Mouse (Mus musculus) c-Kit-positive CD71-negative TER-119-negative erythroid progenitor cells, embryonic 14.5 days (primary cell): Measurements from ENCODE around the gene Tulp2.
"Not testable (repeated sequence)": the region's sequence is repeated elsewhere in the genome, so short reads cannot be mapped to it uniquely, and the experiment has no call there.

Experiments used
- DNase-seq: peaks from one replicate; pipeline ENCODE4 v3.0.0-alpha.2; 2013; ENCODE audit warnings: low read depth

The Tulp2 gene

GRCm38 (mm10) chr7:45486761-45487415 lies 5.2 kb downstream of the Tulp2 start, which contains the start of gene Gm45808:
TSS of gene Gm45808 (minus strand) at chr7:45486811.
- DNase-seq: no peak

DNA sequence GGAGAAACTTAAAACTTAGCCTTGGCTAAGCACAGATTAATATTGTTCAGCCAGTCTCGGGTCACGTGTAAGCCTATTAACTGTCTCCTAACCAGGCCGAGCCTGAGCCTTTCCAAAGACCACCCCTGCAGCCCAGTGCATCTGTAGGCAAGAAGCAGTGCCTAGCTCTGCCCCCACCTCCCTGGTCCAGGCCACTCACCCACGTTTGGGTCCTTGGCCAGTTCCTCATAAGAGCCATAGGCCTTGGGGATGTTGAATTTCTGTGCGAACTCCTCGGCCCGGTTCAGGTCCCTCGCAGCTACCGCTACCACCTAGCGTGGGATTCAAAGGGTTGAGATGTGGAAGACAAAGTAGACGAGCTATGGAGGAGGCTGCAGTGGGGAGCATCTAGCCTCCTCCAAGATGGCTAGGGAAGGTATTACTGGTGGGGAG lies 6.2 kb downstream of the Tulp2 start:
- DNase-seq: no peak

DNA sequence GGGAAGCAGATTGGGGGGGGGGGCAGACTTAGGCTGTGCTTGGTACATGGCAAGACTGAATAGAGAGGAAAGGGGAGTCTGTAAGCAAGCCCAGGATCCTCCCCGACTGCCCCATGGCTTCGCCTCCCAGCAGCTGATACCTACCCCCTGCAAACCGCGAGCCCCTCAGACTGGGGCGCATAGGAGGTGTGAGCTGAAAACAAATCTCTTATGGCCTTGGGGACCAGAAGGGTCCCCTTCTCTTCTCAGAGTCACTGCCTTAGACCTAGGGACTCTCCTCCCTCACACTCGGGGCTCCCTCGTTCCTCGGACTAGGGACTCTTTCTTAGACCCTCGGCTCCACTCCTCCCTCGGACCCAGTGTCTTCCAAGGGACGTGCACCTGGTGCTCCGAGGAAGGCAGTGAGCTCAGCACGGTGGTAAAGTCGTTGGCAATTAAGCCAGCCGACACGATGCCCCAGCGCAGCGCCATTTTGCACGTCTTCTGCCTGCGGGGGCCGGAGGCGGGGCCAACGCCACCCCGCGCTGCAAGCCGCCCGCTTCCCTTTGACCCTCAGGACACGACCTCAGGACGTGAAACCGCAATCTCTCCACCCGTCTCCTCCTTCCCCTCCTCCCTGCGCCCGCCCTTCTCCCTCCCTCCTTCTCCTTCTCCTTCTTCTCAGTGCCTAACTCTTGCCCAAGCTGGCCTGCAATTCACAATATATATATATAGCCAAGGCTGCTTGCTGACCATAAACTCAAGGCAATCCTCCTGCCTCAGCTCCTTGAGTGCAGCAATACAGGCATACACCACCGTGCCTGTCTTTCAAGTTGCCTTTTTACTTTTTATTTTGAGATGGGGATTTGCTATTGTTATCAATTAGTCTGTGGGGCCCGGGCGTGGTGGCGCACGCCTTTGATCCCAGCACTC lies 6.9 kb downstream of the Tulp2 start, which contains the start of gene Dhdh:
Dhdh (minus strand) TSS at position 513 of the 912 bp plus-strand sequence.
- no peak for DNase-seq

GRCm38 (mm10) chr7:45489578-45489977 lies 7.9 kb downstream of the Tulp2 start:
- no peak for DNase-seq

DNA sequence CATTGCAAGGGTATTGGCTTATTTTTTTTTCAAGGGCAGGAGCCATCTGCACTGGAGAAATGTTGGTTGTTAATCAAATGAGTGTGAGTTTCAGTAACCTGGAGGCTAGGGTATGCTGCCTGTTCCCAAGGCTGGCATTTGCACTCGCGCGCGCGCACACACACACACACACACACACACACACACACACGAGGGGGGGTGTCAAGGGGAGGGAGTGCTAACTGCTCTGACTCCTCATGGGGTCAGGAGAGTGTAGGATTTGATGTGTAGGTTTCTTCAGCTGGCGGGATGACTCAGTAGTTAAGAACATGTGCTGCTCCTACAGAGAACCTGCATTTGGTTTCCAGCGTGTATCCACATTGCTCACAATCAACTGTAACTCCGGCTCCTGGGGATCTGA lies 9.1 kb downstream of the Tulp2 start:
- no peak for DNase-seq

DNA sequence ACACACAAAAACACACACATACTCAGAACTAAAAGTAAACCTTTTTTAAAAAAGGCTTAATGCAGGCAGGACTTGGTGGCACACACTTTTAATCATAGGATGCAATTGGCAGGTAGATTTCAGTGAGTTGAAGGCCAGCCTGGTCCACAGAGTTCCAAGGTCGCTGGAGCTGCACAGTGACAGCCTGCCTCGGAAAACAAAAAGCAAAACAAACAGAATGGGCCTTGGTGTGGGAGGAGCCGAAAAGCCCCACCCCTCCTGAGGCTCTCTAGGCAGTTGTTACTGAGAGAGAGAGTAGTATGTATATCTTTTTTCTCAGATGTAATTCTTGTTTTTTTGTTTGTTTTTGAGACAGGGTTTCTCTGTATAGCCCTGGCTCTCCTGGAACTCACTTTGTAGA lies 9.6 kb downstream of the Tulp2 start:
- DNase-seq: no peak

DNA sequence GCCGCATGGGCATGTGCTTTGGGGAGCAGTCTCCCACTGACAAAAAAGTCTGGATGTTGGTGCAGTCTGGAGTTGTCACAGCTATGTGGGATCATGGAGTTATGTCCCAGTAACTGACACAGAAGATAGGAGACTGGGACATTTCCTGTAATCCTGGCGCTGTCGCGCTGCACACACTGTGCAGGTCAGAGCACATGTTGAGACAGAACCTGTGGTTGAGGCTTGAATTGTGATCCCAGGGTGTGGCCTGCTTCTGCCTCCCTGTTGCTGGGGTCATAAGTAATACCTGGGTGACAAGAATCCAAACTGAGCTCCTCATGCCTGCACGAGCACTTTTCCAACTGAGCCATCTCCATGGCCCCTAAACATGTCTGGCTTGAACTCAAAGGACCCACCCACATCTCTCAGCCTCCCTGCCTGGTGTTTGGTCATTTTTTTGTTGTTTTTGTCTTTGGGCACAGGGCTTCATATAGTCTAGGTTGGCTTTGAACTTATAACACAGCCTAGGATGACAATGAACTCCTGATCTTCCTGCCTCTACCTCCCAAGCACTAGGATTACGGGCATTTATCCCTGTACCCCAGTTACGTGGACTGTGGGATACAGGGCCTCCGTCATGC lies 10.7 kb downstream of the Tulp2 start:
- DNase-seq: no peak

DNA sequence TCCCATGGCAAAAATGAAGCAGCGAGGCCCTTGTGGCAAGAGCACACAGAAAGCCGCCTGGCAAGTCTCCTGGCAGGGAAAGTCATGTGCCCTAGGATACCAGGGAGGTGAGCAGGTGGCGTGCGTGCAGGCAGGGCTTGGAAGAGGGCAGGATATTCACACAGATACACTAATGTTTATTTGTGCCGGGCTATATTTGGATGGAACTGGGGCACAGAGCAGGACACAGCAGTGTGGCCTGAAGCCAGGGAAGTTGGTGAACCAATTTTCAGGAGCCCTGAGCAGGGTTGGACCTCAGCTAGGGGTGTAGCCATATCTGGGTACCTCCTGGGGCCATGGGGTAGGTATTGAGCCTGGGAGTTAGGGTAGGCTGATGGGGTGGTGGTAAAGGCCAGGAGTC lies 11.3 kb downstream of the Tulp2 start:
- DNase-seq: no peak

DNA sequence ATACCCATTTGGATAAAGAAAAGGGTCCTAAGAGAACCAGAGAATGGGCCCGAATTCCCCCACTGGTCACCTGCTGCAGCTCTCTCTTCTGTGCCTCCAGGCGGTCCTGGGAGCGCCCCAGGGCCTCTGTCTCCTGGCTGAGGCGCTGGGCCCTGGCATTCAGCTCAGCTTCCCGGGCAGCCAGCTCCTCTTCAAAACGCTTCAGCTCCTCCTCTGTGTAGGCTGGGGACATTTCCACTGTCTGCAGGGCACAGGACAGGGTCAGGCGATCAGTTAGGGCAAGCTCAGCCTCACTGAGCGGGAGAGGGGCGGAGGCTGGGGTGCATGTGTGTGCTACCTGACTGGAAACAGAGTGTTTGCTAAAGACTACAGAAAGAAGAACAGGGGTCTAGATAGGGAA lies 12.9 kb downstream of the Tulp2 start:
- DNase-seq: no peak

DNA sequence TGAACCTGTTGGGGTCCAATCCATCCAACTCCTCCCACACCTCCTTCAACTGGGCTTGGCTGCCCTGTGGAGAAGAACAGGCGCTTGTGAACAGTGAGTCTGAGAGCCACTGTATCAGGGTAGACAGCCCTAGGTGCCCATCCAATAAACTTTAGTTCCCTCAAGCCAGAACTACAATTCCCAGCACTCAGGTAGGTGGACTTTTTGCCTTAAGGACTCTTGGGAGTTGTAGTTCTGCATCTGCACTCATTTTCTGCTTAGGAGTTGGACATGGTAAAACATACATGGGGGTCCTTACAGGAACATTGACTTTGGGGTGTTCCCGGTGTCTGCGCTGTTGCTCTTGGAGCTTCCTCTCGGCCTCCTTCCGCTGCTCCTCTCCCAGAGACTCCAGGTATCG lies 16.8 kb downstream of the Tulp2 start:
- DNase-seq: no peak

DNA sequence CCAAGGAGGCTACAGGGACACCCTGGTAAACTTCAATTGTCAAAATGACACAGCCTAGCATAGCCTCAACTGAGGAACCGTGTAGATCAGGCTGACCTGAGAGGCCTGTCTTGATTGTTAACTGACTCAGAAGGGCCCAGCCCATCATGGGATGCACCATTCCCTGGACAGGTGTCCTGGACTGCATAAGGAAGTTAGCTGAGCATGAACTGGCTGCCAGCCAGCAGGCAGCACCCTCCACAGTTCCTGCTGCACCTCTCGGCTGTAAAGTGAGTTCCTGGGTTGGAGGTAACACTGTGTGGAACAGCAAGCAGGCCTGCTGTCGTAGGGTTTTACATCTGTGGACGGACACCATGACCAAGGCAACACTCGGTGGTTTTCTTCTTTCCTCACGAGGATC lies 25.9 kb downstream of the Tulp2 start:
- DNase-seq: no peak

DNA sequence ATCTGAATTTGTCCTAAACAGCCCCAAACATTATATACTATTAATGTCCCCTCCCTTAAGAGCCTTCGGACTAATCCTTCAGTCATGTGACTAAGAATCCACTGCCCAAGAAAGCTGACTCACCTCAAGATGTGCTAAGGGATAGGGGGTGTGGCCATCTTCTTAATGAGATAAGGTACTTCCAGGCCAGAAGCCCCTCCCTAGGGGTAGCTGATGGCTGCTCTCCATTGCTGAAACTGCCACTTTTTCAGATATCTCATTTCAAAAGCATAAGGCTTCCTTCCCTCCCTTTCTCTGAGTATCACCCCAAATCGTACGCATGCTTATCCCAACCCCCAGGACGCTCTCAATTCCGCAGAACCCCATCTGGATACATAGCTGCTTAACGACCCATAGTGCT lies 26.9 kb downstream of the Tulp2 start:
- DNase-seq: no peak

DNA sequence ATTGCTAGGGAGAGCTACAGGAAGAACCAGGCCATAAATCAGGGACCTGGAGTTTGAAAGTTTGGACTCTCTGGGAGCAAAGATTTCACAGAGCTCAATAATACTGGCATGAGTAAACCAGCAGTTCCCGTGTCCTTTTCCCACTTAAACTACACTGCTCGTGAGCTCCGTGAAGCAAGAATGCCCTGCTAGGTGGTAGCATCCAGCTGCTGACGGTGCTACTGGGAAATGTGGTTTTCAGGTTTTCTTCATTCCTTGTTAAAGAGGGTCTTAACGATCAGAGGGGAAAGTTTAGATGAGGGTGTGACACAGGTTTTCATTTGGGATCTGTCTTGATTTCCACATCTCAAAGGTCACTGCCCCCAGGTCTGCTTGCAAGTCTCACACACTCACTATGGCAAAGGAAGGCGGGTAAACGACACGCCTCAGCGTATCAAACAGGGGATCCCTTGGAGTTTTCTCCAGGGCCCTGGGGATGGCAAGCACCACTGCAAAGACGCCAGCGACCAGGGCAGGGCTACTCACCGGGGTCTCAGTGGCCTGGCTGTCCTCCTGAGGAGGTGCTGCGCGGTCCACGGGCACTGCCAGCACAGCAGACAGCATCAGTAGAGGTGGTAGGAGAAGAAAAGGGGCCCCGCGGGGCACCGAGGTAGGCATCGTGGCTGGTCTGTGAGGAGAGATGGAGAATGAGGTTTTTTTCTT lies 27.7 kb downstream of the Tulp2 start:
- no peak for DNase-seq

- DNase-seq: peak; percentile 95
These were observed 28.5 kb downstream of the Tulp2 start, which contains the start of gene Nucb1 for GRCm38 (mm10) chr7:45509912-45510787. TSS of gene Nucb1 (minus strand) at chr7:45510406.

DNA sequence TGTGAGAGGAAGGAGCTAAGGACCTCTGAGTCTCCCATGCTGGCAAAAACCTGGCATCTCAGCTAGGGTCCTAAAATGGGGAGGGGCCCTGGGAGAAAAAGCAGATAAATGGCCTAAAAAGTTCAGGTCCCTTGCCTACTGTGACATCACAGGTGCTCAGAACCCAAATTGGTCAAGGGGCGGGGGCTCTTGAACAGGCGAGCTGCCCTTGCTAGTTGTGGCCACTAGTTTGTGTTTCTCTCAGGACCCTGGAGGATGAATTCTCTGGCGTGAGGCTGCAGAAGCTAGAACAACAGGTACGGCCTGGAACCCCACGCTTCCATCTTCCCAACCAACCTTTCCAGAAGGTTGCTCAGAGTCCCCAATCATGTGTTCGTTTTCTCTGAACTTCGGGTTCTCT lies 32.7 kb downstream of the Tulp2 start:
- DNase-seq: no peak

GRCm38 (mm10) chr7:45515436-45515835 lies 33.8 kb downstream of the Tulp2 start:
- DNase-seq: peak; percentile 69

- not testable (repeated sequence) for DNase-seq
These were observed 35.2 kb downstream of the Tulp2 start for GRCm38 (mm10) chr7:45516846-45517245.

GRCm38 (mm10) chr7:45518618-45519017 lies 36.9 kb downstream of the Tulp2 start:
- no peak for DNase-seq

- no peak for DNase-seq
These were observed 37.9 kb downstream of the Tulp2 start for GRCm38 (mm10) chr7:45519345-45520120.

- no peak for DNase-seq
These were observed 38.9 kb downstream of the Tulp2 start for GRCm38 (mm10) chr7:45520605-45521004.
